Mouse (Mus musculus): ENCODE data around the gene Fnip2. TPM values are rescaled to one million over a fixed set of nuclear protein-coding genes. Genes with fewer than 3 reads are reported as not detected.

The Fnip2 gene
- polyA plus RNA-seq, 1 experiment, result 10.2 TPM

DNA sequence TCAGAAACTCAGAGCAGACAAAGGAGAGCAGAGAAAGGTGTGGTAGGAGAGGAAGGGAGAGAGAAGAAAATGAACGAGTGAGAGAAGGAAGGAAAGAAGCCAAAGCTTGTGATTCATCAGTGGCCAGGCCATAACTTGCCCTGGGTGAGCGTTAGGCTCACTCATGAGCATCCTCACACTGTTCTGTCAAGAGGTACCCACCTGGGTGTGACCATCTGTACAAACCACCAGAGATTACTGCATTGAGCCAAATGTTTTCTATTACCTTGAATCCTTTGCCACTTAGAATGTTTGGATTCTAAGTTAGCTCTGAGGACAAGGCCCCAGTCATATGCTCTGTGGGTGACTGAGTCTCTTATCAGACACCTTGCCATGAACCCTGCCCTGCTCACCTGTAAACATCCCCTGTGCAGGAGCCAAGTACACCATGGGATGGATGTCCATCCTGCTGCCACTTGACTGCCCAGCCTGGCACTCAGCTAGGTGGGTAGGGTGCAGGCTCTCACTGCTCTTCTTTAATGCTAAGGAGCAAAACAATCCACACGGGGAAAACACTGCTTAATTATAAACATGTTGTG, 29.9 kb downstream of the Fnip2 start:
- Histone ChIP-seq H3K4me3 (replicated peaks; ENCODE audit: extremely low read depth, low read depth, low read length) (no peak overlapping the region), H3K4me1 (ENCODE audit: control insufficient read depth, insufficient read depth, low read length) (peaks cover 5% of the 10 kb centered on the region; the same call in 1 of the 2 replicates)
- 53% methylated on average over 3 of the region's 3 CpGs for WGBS
- TF ChIP-seq CTCF (IDR thresholded peaks at IDR 0.05; ENCODE audit: insufficient read depth, low read length) (no peak), POLR2A (IDR thresholded peaks at IDR 0.05; ENCODE audit: borderline replicate concordance, extremely low read depth, low read depth, low read length) (no peak)
- no peak for DNase-seq

DNA sequence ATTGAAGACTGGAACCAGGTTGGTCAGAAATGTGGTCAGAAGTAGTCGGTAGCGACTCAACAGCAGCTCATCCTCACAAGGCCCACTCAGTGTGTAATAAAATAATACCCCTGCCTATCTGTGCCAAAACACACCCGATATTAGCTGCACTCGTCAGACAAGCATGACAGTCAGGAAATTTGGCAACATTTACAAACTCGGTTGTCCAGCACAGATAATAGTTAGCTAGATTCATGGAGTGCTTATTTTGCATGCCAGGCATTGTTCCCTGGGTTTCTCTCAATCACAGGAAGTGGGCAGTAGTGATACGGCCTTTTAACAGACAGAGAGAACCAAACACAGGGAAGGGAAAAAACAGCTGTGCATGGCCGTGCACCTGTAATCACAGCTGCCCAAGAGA, 30.6 kb downstream of the Fnip2 start:
- WGBS, result 34% methylated on average over 7 of the region's 7 CpGs
- Histone ChIP-seq H3K4me1 (ENCODE audit: control insufficient read depth, insufficient read depth, low read length) (peaks cover 7% of the 10 kb centered on the region), H3K4me3 (replicated peaks; ENCODE audit: extremely low read depth, low read depth, low read length) (no peak overlapping the region)
- DNase-seq, result no peak
- no peak for TF ChIP-seq POLR2A (IDR thresholded peaks at IDR 0.05; ENCODE audit: borderline replicate concordance, extremely low read depth, low read depth, low read length)
- TF ChIP-seq CTCF (IDR thresholded peaks at IDR 0.05; ENCODE audit: insufficient read depth, low read length), result no peak

DNA sequence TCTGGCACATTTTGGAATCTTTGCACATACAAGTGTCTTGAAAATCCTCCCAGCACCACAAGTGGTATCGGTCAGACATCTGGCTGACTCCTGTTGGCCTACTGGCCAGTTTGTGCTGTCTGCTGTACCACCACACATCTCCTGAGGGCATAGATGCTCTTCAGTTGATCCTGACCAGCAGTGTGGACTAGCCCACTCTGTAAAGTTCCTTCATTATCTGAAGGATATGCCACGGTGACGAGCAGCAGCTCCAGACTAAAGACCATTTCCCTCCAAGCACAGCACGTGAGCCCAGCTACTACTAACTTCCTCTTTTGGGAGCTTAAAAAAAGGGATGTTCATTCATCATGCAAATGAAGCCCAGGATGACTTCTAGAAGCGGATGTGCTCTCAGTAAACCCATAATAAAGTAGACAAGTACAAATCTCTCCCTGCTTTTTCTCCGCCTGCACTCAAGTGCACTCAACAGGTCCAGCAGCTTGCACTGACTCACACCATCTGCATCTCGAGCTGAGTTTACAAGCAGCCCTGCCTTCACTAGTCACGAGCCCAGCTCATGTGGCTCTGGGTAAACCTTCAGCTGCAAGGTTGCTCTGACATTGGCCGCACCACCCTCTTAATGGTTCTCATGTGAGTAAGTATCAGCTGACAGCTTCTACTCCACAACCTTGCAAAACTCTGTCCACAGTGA, 35.9 kb downstream of the Fnip2 start:
- WGBS, result 21% methylated on average over 9 of the region's 9 CpGs

DNA sequence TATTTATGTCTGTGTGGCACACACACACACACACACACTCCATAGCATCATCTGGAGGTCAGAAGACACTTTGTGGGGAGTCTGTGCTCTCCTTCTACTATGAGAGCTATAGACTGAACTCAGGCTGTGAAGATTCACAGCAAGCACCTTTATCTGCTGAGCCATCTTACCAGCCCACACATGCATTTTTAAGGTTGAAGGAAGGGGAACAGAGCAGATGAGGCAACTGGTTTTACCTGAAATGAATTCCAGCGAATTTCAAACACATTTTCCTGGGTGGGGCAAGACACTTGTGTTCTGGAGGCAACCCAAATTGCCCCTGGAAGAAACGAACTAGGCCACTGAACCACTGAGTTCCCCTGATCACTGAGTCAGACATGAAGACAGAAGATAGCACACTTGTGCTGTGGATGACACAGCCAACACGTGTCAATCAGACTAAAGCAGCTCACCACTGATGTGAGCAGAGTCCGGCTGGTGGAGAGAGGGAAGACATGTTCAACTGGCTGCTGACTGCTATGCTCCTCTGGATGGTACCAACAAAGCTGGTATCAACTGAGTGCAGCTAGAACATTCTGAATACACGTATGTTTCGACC, 38.0 kb downstream of the Fnip2 start:
- Histone ChIP-seq H3K4me1 (ENCODE audit: control insufficient read depth, insufficient read depth, low read length) (peaks cover 18% of the 10 kb centered on the region), H3K4me3 (replicated peaks; ENCODE audit: extremely low read depth, low read depth, low read length) (no peak overlapping the region)
- DNase-seq, result no peak
- 73% methylated on average over 6 of the region's 6 CpGs for WGBS
- TF ChIP-seq CTCF (IDR thresholded peaks at IDR 0.05; ENCODE audit: insufficient read depth, low read length) (no peak), POLR2A (IDR thresholded peaks at IDR 0.05; ENCODE audit: borderline replicate concordance, extremely low read depth, low read depth, low read length) (no peak)

More for the DNA sequence above, 35.9 kb downstream of the Fnip2 start:
- Histone ChIP-seq H3K4me1 (ENCODE audit: control insufficient read depth, insufficient read depth, low read length) (peaks cover 18% of the 10 kb centered on the region), H3K4me3 (replicated peaks; ENCODE audit: extremely low read depth, low read depth, low read length) (no peak overlapping the region)
- DNase-seq, result peak; percentile 62
- TF ChIP-seq POLR2A (IDR thresholded peaks at IDR 0.05; ENCODE audit: borderline replicate concordance, extremely low read depth, low read depth, low read length) (peak; percentile 32; the same call in 1 of the 2 replicates), CTCF (IDR thresholded peaks at IDR 0.05; ENCODE audit: insufficient read depth, low read length) (no peak)

DNA sequence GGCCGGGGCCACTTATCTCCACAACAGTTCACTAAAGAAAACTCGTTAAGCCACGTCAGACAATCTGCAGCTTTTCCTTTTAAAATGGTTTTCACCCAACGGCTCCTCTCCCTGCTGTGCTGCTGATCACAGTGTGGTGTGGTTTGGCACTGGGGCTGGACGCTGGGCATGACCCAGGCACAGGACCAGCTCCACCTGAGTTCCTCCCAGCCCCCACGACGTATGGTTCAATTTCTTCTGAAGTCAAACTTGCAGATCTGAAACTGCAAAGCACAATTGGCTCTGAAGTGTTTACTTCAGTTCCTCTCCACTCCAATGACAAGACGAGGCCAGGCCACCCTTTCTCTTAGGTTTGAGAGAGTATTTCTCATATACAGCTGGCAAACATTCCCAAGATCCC, 39.1 kb downstream of the Fnip2 start:
- DNase-seq, result no peak
- H3K4me3 ChIP-seq (replicated peaks; ENCODE audit: extremely low read depth, low read depth, low read length), result no peak overlapping the region
- TF ChIP-seq CTCF (IDR thresholded peaks at IDR 0.05; ENCODE audit: insufficient read depth, low read length) (no peak), POLR2A (IDR thresholded peaks at IDR 0.05; ENCODE audit: borderline replicate concordance, extremely low read depth, low read depth, low read length) (no peak)
- 44% methylated on average over 8 of the region's 8 CpGs for WGBS
- H3K4me1 ChIP-seq (ENCODE audit: control insufficient read depth, insufficient read depth, low read length), result peaks cover 21% of the 10 kb centered on the region

DNA sequence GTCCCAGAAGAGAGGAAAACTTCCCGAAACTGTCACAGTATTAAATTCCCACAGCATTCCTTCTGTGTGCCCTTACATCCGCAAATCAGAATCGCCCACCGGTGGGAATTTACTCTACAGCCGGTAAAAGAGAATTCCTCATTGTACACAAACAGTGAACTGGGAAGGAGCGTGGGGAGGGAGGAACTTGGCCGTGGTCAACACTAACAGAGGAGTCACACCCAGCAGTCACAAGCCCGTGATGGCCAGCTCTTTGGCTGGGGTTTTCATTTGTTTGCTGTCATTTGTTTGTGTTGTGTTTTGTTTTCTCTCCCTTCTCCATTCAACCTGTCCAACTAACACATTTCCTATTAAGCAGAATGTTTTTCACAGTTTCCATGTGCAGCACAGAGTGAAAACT, 39.7 kb downstream of the Fnip2 start:
- WGBS, result 25% methylated on average over 8 of the region's 8 CpGs
- no peak overlapping the region for H3K4me3 ChIP-seq (replicated peaks; ENCODE audit: extremely low read depth, low read depth, low read length)
- DNase-seq, result no peak
- TF ChIP-seq CTCF (IDR thresholded peaks at IDR 0.05; ENCODE audit: insufficient read depth, low read length), result no peak
- peaks cover 24% of the 10 kb centered on the region for H3K4me1 ChIP-seq (ENCODE audit: control insufficient read depth, insufficient read depth, low read length)

DNA sequence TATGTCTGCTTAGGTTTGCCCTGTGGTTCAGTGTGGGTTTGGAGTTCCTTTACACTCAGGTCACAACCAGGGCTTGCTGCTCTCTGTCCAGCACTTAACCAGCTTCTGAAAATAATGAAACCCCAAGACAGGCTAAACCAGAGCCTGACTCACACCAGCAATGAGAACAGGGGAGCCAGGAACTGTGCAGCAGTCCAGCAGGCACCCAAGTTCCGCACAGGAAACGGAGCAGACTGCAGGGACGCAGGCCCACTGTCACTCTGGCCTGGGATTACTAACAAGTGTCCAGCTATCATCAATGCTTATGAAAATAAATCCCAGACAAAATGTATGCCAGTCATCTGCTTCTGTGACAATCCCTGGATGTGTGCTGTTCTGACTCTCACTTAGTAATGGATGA, 40.1 kb downstream of the Fnip2 start:
- 69% methylated on average over 3 of the region's 3 CpGs for WGBS
- no peak for DNase-seq

DNA sequence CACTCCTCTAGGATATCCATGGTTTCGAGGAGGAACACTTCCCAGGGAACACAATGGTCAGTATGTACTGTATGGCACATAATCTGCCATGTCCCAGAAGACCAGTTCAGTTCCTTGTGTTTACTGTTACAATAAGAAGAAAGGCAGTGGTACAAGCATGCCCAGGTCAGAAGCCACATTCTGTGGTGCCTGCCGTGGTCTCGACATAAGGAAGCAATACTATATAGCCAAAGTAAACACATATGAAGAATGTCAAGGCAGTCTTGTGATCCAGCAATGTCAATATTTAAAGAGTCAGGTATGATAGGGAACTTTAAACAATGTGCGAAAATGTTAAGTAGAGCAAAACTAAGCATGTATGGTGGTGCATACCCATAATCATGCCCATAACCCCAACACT, 44.2 kb downstream of the Fnip2 start:
- no peak for TF ChIP-seq POLR2A (IDR thresholded peaks at IDR 0.05; ENCODE audit: borderline replicate concordance, extremely low read depth, low read depth, low read length)
- no peak for TF ChIP-seq CTCF (IDR thresholded peaks at IDR 0.05; ENCODE audit: insufficient read depth, low read length)
- no peak for DNase-seq
- WGBS, result 48% methylated on average over 4 of the region's 4 CpGs
- H3K4me1 ChIP-seq (ENCODE audit: control insufficient read depth, insufficient read depth, low read length), result peaks cover 33% of the 10 kb centered on the region
- no peak overlapping the region for H3K4me3 ChIP-seq (replicated peaks; ENCODE audit: extremely low read depth, low read depth, low read length)

More for the DNA sequence above, 40.1 kb downstream of the Fnip2 start:
- Histone ChIP-seq H3K4me3 (replicated peaks; ENCODE audit: extremely low read depth, low read depth, low read length) (no peak overlapping the region), H3K4me1 (ENCODE audit: control insufficient read depth, insufficient read depth, low read length) (peaks cover 27% of the 10 kb centered on the region)
- no peak for TF ChIP-seq POLR2A (IDR thresholded peaks at IDR 0.05; ENCODE audit: borderline replicate concordance, extremely low read depth, low read depth, low read length)
- no peak for TF ChIP-seq CTCF (IDR thresholded peaks at IDR 0.05; ENCODE audit: insufficient read depth, low read length)

DNA sequence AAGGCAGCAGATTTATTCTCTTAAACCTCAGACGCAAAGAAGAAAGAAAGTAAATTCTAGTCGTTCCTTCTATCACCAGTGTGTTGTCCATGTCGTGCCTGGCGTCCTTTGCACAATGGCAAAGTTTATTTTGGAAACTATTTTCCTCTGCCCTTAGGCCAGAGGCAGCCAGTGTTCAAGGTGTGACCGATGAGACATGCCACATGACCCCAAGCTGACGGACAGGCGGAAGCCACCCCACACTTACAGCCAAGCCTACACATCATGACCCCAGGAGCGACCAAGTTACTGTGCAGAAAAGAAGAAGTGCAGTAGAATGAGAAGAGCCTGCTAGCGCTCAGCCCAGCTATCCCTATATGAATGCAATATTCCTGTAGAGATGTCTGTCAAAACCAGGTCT, 47.7 kb downstream of the Fnip2 start:
- no peak for TF ChIP-seq CTCF (IDR thresholded peaks at IDR 0.05; ENCODE audit: insufficient read depth, low read length)
- TF ChIP-seq POLR2A (IDR thresholded peaks at IDR 0.05; ENCODE audit: borderline replicate concordance, extremely low read depth, low read depth, low read length), result no peak
- no peak for DNase-seq
- Histone ChIP-seq H3K4me1 (ENCODE audit: control insufficient read depth, insufficient read depth, low read length) (peaks cover 35% of the 10 kb centered on the region), H3K4me3 (replicated peaks; ENCODE audit: extremely low read depth, low read depth, low read length) (no peak overlapping the region)
- WGBS, result 28% methylated on average over 9 of the region's 9 CpGs
